Mouse (Mus musculus): Measurements from ENCODE around the gene Trim30d. TPM values are rescaled to one million over a fixed set of nuclear protein-coding genes. Genes with fewer than 3 reads are reported as not detected.

Gene Trim30d
- polyA plus RNA-seq, 1 experiment from 2014 or later: 0.50 TPM

Other genes starting within 250 kb of the Trim30d start
- 0.12 and 0.21 TPM in 2 replicates for gene Trim5, start 219.8 kb downstream of the Trim30d start, polyA plus RNA-seq (2015; fragmentation: Nextera tagmentation; extraction: Ambion mirVana)
- 1.6 and 1.7 TPM in 2 replicates for gene Trim12a, start 192.4 kb downstream of the Trim30d start, polyA plus RNA-seq (2015; fragmentation: Nextera tagmentation; extraction: Ambion mirVana)
- not detected in 2 replicates for gene Trim34b, start 178.4 kb downstream of the Trim30d start, polyA plus RNA-seq (2015; fragmentation: Nextera tagmentation; extraction: Ambion mirVana)
- 1.4 and 1.5 TPM in 2 replicates for gene Trim12c, start 154.5 kb downstream of the Trim30d start, polyA plus RNA-seq (2015; fragmentation: Nextera tagmentation; extraction: Ambion mirVana)
- not detected in 2 replicates for gene Trim30b, start 138.0 kb downstream of the Trim30d start, polyA plus RNA-seq (2015; fragmentation: Nextera tagmentation; extraction: Ambion mirVana)
- gene Trim30c, start 107.0 kb downstream of the Trim30d start, polyA plus RNA-seq (2015; fragmentation: Nextera tagmentation; extraction: Ambion mirVana): not detected in 2 replicates
- gene Trim30a, start 42.7 kb downstream of the Trim30d start, polyA plus RNA-seq (2015; fragmentation: Nextera tagmentation; extraction: Ambion mirVana): 0.42 and 0.48 TPM in 2 replicates
- not detected in 2 replicates for gene Olfr651, start 42.3 kb upstream of the Trim30d start, polyA plus RNA-seq (2015; fragmentation: Nextera tagmentation; extraction: Ambion mirVana)
- gene Olfr652, start 53.1 kb upstream of the Trim30d start, polyA plus RNA-seq (2015; fragmentation: Nextera tagmentation; extraction: Ambion mirVana): not detected in 2 replicates
- not detected in 2 replicates for gene Olfr653, start 69.5 kb upstream of the Trim30d start, polyA plus RNA-seq (2015; fragmentation: Nextera tagmentation; extraction: Ambion mirVana)
- gene Olfr654, start 79.2 kb upstream of the Trim30d start, polyA plus RNA-seq (2015; fragmentation: Nextera tagmentation; extraction: Ambion mirVana): not detected in 2 replicates
- not detected in 2 replicates for gene Olfr655, start 93.9 kb upstream of the Trim30d start, polyA plus RNA-seq (2015; fragmentation: Nextera tagmentation; extraction: Ambion mirVana)
- gene Olfr656, start 106.1 kb upstream of the Trim30d start, polyA plus RNA-seq (2015; fragmentation: Nextera tagmentation; extraction: Ambion mirVana): not detected in 2 replicates
- gene Olfr657, start 116.9 kb upstream of the Trim30d start, polyA plus RNA-seq (2015; fragmentation: Nextera tagmentation; extraction: Ambion mirVana): not detected in 2 replicates
- 0.10 and 0.16 TPM in 2 replicates for gene Olfr658, start 139.5 kb upstream of the Trim30d start, polyA plus RNA-seq (2015; fragmentation: Nextera tagmentation; extraction: Ambion mirVana)
- gene Olfr659, start 158.9 kb upstream of the Trim30d start, polyA plus RNA-seq (2015; fragmentation: Nextera tagmentation; extraction: Ambion mirVana): not detected in 2 replicates
- not detected in 2 replicates for gene Olfr661, start 178.7 kb upstream of the Trim30d start, polyA plus RNA-seq (2015; fragmentation: Nextera tagmentation; extraction: Ambion mirVana)